Mouse (Mus musculus) brown adipose tissue, adult 24 weeks (tissue): ENCODE data around the gene Tacc3. TPM values are rescaled to one million over a fixed set of nuclear protein-coding genes. Genes with fewer than 3 reads are reported as not detected.

Experiments
- H3K27ac ChIP-seq: fragments of 200-500 bp; replicated peaks from 2 replicates; pipeline ENCODE4 v1.5.1; 2012; ENCODE audit warnings: low read depth, mild to moderate bottlenecking, low read length
- H3K4me1 ChIP-seq: fragments of 200-500 bp; 2 replicates; pipeline ENCODE4 v1.6.1; 2012; ENCODE audit warnings: low read length, mixed read lengths; ENCODE audit not compliant: control insufficient read depth, insufficient read depth, insufficient read length
- H3K4me3 ChIP-seq: fragments of 200-500 bp; 2 replicates; pipeline ENCODE4 v1.5.1; 2012; ENCODE audit warnings: low read depth, mild to moderate bottlenecking, low read length, moderate library complexity; ENCODE audit not compliant: insufficient read depth
- polyA plus RNA-seq: library from polyadenylated mRNA; stranded (reverse); fragments of >200 nt; gene quantifications from 2 replicates; pipeline ENCODE4 v1.2.4, GENCODE M21; 2012; ENCODE audit not compliant: missing spikeins, insufficient read depth, insufficient read length

Gene Tacc3
- polyA plus RNA-seq, 1 experiment = 3.3 TPM

DNA sequence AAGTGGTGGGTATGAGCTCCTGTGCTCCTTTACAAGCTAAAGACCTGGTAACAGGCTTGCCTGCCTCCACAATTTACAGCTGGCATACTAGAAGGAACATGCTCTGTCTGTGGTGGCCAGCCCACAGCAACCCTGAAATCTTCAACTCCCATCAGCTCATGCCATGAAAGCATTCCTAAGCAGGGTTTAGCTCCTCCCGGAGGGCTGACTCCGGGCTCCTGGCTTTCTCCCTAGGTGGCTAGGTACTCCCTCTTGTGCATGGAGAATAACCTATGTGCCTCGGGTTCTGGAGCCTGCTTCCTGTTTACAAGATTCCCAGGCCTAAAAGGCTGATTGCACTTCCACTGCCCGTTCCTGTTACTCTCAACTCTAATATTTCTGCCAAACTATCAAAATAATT, 19.1 kb upstream of the Tacc3 start:
- Histone ChIP-seq H3K4me1 (no peaks in the 10 kb centered on the region), H3K27ac (peak overlapping the region; percentile 71), H3K4me3 (no peak overlapping the region)

DNA sequence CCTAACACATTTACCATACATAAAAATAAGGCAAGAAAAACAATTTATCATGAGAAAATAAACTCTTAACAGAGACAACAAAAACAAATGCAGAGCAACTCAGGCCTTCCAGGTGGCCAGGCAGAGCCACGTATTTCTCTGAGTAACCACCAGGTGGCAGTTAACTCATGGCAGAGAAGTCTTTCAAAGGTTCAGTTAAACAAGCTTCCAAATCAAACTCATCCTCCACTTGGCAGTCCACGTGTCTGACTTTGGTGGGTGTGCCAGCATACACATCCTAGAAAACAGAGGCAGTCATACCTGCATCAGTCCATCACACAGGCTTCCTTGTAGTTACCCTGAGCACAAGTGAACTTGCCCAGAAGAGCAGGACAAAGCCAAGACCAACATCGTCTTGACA, 17.3 kb upstream of the Tacc3 start:
- H3K4me1 ChIP-seq = no peaks in the 10 kb centered on the region
- H3K4me3 ChIP-seq = no peak overlapping the region
- H3K27ac ChIP-seq = no peak overlapping the region

DNA sequence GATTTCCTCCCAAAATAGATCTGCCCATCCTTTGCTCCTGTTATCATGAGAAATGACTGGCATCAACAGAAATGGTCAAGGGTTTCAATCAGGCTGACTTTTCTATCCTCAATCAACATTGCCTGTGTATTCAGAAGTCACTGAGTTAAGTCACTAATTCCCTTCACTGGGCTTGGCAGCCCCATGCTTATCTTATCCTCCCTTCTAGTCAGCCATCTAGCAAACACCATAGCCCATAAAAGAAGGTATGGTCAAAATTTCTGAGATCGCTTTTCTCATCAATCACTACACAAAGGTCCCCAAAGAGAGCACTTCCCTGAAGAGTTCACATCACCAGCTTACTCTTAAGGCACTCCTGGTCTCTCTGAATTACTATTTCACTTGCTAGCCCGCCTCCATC, 6.9 kb upstream of the Tacc3 start:
- peak overlapping the region; percentile 70 for H3K4me3 ChIP-seq
- no peaks in the 10 kb centered on the region for H3K4me1 ChIP-seq
- no peak overlapping the region for H3K27ac ChIP-seq

DNA sequence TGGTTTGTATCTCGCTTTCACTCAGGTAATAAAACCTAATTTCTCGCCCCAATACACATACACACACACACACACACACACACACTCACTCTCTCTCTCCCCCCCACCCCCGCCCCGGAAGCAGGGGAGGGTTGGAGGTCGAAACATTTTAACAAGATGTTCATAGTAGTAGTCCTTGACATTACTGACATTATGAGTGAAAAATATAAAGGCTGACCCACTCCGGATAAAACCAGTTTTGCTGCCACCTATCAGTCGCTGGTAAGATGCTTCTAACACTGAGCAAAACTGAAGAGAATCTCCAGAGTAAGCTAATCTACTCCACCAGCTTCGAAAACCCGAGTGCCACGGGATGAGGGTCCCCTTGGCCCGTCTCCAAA, 6.4 kb upstream of the Tacc3 start:
- H3K4me3 ChIP-seq = peak overlapping the region; percentile 70
- peaks cover 1% of the 10 kb centered on the region; the same call in 1 of the 2 replicates for H3K4me1 ChIP-seq
- H3K27ac ChIP-seq = peak overlapping the region; percentile 78

DNA sequence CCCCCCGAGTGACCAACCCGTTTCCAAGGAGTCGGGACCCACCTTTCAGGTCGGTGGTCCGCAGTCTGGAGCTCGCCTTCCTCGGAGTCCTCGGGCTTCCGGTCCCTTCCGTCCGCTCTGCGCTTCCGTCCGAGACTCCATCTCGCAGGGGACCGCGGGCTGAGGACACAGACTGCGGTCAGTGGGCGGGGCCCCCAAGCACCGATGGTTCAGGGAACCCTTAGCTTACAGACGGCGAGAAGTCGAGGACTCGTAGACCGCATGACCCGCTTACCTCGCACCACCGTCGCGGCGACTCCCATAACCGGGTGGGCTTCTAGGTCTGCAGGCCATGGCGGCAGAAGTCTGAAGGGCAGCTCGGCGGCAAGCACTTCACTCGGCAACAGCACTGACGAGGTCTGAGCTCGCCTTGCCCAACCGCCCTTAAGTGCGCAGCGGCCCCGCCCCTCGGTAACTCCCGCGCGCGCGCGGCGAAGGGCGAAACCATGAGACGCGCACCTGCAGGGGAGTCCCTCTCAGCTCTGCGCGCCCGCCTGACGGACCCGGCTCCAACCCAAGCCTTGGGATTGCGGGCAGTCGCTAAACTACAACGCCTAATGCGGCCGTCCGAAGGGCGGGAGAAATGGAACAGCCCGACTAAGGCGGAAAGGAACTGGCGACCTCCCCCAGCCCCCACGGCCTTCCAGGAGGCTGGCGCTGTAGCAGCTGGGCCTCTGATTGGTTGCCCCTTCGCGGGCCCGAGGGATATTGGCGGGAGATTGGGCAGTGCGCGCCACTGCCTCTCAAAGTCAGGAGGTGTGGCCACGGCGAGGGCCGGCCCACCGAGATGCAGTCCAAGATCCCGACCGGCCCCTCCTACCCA, 5.8 kb upstream of the Tacc3 start, which contains the start of gene Slbp:
Slbp (minus strand) TSS at position 654 of the 862 bp plus-strand sequence.
- peak within 1 kb of the TSS; percentile 70 for H3K4me3 ChIP-seq
- peaks cover 5% of the 10 kb centered on the region; the same call in 1 of the 2 replicates for H3K4me1 ChIP-seq
- peak within 1 kb of the TSS; percentile 96 for H3K27ac ChIP-seq

DNA sequence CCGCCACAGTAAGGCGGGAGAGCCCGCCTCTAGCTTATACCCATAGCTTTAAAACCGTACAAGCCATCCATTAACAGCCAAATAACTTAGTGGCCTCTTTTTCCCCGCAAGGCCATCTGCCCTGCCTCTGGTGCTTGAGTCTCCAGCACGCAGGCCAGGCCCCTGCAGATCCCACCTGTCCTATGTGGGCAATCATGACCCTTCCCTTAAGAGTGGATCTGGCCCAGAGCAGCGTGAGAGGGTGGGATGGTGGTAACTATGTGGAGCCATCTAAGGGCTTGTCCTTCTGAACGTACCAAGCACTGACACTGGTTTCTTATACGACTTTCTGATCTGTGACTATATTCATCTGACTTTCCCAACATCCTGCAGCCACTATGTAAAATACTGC, 5.2 kb upstream of the Tacc3 start:
- Histone ChIP-seq H3K27ac (no peak overlapping the region), H3K4me3 (peak overlapping the region; percentile 35), H3K4me1 (peaks cover 5% of the 10 kb centered on the region; the same call in 1 of the 2 replicates)

DNA sequence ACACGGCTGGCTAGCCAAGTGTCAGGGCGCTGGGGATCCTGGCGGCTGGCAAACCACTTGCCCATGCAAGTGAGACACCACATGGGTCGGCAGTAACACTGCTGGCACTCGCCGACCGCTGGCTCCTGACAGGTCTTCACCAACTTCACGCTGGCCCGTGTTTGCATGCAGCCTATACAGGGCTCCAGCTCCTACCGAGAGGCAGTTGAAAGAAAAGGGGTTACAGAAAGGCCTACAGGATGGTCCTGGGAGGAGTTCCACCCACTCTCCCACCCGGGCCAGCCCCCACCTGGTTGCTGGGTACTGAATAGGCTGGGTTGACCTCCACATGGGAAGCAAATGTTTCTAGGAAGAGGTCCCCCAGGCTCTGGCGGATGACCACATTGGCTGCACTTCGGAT, 3.5 kb upstream of the Tacc3 start:
- no peak overlapping the region for H3K4me3 ChIP-seq
- no peak overlapping the region for H3K27ac ChIP-seq
- H3K4me1 ChIP-seq = peaks cover 5% of the 10 kb centered on the region

DNA sequence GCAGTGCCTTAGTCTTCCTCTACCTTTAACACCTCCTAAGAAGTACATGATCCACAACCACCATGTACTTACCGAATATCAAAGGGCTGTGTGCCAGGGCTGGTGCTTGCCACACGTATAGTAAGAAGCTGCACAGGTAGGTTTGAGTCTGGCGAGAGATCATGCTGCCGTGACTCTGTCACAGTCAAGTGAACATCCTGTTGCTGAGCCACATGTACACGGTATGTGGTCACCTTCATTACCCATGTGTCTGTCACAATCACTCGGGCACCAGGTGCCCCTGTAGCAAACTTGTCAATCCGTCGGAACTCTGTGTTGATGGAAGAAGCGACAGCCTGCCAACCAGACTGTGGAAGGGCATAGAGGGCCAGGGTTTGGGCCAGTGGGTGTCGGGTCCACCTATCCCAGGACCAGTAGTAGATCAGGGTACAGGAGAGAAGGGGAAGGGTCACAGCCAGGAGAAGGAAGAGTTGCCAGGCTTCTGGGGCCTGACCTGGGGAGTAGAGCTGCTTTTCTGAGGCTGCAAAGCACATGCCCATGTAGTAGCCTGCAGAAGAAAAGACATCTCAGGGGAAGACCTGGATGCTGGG, 2.6 kb upstream of the Tacc3 start:
- Histone ChIP-seq H3K27ac (no peak overlapping the region), H3K4me3 (no peak overlapping the region), H3K4me1 (peaks cover 5% of the 10 kb centered on the region)

DNA sequence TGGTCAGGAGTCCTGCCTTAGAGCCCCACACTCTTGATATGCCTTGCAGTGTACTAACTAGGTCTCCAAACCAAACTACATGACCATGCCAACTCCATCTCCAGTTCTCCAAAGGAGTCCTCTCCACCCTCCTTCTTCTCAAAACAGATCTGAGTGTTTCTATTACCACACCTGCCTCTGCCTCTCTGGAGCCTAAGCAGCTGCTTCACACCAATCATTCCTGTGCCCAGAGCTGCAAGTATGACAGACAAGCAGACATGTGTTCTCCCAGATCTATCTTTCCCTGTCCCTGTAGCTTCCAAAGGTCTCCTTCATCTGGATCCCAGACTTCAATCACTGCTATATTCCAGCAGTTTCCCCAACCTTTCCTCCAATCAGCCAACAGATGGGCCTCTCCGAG, 1.2 kb upstream of the Tacc3 start:
- Histone ChIP-seq H3K4me1 (peaks cover 5% of the 10 kb centered on the region), H3K4me3 (peak overlapping the region; percentile 96), H3K27ac (no peak overlapping the region)

DNA sequence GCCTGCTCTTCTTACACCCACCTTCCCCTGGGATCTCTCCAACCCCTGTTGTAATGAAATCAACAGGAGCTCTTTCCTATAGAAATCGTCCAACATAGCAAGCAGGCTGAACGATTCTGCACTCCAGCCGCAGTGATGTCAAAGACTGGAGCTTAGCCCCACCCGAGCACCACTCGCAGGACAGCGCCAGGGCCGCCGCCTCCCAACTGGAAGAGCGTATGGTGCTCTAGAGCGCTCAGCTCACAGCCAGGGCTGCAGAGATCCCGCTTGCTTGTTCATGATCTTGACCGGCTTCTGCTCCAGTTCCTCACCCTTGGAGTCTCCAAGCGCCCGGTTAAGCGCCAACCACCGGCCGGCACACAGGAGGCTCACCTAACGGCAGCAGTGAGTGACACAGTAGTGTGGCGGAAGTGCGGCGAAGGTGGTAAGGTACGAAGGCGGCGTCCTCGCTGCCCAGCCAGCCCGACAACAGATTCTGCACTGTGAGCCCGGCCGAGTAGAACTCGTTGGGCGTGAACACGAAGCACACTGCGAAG, 609 bp upstream of the Tacc3 start:
- peak overlapping the region; percentile 64 for H3K27ac ChIP-seq
- peak overlapping the region; percentile 96 for H3K4me3 ChIP-seq
- H3K4me1 ChIP-seq = peaks cover 5% of the 10 kb centered on the region

DNA sequence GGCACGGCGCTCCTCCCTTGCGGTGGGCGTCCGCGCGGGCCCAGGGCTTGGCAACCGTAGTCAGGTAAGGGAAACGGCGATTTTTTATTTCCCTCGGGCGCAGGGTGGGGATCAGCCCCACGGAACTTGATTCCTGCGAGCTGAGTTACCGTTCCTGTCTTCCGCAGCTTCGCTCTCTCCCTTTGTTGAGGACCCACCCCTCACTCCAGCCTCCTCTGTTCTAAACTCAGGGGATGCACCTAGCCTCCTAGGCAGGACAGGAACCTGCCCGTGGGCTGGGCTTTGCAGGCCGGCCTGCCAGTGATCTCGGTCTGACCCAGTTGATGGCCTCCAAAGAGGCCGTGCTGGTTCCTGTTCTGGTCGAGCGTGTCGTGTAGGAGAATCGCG, 729 bp downstream of the Tacc3 start:
- peak overlapping the region; percentile 63 for H3K4me3 ChIP-seq
- H3K4me1 ChIP-seq = peaks cover 5% of the 10 kb centered on the region
- H3K27ac ChIP-seq = no peak overlapping the region

DNA sequence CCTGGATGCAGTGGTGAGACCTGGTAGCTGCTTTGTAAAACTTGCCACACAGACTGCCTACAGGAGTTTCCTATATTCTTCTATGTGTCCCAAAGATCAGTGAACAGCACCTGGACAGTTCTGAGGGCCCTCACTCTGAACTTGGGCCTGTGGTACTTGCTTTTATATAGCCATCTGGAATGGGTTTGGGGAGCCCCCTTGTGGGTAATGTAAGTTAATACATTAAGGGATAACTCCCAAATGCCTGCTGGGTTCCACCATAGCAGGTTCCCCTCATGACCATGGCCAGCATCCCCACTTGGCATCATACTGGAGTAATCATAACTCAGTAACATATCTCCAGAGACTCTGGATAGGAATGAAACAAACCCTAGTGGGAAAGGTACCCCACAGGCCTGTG, 10.3 kb downstream of the Tacc3 start:
- Histone ChIP-seq H3K27ac (no peak overlapping the region), H3K4me1 (no peaks in the 10 kb centered on the region), H3K4me3 (no peak overlapping the region)

DNA sequence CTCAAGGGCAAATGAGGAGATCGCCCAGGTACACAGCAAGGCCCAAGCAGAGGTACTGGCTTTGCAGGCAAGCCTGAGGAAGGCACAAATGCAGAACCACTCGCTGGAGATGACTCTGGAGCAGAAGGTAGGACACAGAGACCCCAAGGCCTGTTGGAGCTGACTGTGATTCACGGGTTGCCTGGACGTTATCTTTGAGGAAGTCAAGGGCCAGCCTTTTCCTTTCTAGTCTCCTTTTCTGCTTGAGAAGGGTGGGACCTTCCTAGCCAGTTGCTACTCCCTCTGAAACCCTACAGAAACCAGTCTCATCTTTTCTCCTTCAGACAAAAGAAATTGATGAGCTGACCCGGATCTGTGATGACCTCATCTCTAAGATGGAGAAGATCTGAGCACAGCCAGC, 13.7 kb downstream of the Tacc3 start:
- Histone ChIP-seq H3K4me3 (no peak overlapping the region), H3K4me1 (no peaks in the 10 kb centered on the region), H3K27ac (no peak overlapping the region)

DNA sequence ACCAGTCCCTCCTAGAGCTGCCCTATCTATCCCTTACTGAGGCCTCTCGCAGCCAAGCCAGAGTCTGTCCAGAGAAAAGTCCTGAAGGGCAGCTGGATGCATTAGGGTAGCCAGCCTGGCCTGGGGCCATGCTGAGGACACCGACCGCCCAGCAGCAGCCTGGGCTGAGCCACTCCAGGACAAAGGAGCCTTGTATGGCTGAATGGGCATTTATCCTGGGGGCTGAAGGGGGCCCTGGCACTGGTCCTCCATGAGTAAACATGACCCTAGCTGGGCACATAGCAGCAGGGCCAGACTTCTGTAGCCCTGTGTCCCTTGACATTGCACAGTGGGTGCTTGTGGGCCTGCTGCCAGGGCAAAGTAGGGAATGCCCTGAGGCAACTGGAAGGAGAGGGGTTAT, 16.5 kb downstream of the Tacc3 start:
- Histone ChIP-seq H3K27ac (no peak overlapping the region), H3K4me3 (no peak overlapping the region), H3K4me1 (no peaks in the 10 kb centered on the region)

DNA sequence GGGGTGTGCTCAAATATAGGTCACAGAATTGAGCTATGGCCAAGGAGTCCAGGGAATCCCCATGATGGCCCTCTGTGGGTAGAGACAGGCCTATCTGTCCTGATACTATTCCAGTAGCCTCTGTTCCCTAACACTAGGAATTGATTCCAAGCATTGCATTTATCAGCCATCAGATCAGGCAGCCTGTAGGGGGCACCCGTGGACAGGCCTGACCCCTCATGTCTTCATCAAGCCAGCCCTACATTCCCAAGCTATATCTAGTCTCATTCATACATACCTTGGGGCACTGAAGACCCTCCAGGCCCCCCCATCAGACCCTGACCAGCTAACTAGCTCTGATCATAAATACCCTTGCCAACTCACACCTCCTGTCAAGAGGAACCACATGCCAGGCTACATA, 18.0 kb downstream of the Tacc3 start:
- no peaks in the 10 kb centered on the region for H3K4me1 ChIP-seq
- H3K4me3 ChIP-seq = no peak overlapping the region
- H3K27ac ChIP-seq = no peak overlapping the region

DNA sequence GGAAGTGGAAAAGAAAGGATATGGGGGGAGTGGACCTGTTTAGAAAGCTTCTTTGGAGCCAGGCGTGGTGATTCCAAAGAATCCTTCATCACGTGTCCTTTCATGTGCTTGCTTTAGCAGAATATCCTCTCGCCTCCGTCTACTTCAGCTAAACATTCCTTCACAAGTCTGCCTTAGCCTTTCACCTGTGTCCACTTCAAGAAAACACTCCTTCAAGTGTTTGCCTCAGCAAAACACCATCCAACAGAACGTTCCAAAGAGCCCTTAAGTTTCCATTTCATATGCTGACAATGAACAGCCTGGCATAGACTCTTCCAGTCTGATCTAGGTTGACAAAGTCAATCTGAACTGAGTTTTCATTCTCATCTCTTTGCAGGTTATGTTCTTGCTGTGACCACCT, 20.3 kb downstream of the Tacc3 start:
- no peak overlapping the region for H3K4me3 ChIP-seq
- H3K27ac ChIP-seq = no peak overlapping the region
- H3K4me1 ChIP-seq = no peaks in the 10 kb centered on the region
